Mouse (Mus musculus) intestine, embryonic 14.5 days (tissue): Measurements from ENCODE around the gene Gm12695. TPM values are rescaled to one million over a fixed set of nuclear protein-coding genes. Genes with fewer than 3 reads are reported as not detected.

ENCODE experiments used
- ATAC-seq: fragments of 200-750 bp; cut with Nextera tagmentation; replicated peaks from 2 replicates; pipeline ENCODE4 v1.8.0; 2017; ENCODE audit warnings: low read depth, moderate number of reproducible peaks, moderate TSS enrichment, moderate library complexity; ENCODE audit not compliant: low FRiP score, low TSS enrichment
- DNase-seq: peaks from one replicate; pipeline ENCODE4 v3.0.0-alpha.2; 2018; ENCODE audit warnings: low spot score
- H3K27ac ChIP-seq: fragments of 300-500 bp; sonication (generic); 2 replicates; pipeline ENCODE4 v1.5.1; 2014; ENCODE audit warnings: low read depth, mild to moderate bottlenecking, control low read depth
- H3K27me3 ChIP-seq: fragments of 300-500 bp; sonication (generic); replicated peaks from 2 replicates; pipeline ENCODE4 v1.6.1; 2014; ENCODE audit warnings: low read length, control low read depth; ENCODE audit not compliant: control insufficient read depth, insufficient read depth
- H3K36me3 ChIP-seq: fragments of 300-500 bp; sonication (generic); 2 replicates; pipeline ENCODE4 v1.6.1; 2014; ENCODE audit warnings: low read length, control low read depth; ENCODE audit not compliant: control insufficient read depth, insufficient read depth
- H3K4me1 ChIP-seq: fragments of 300-500 bp; sonication (generic); replicated peaks from 2 replicates; pipeline ENCODE4 v1.6.1; 2014; ENCODE audit warnings: low read length, control low read depth, mixed read lengths; ENCODE audit not compliant: control insufficient read depth, insufficient read depth
- H3K4me2 ChIP-seq: fragments of 300-500 bp; sonication (generic); 2 replicates; pipeline ENCODE4 v1.6.1; 2014; ENCODE audit warnings: low read length
- H3K4me3 ChIP-seq: fragments of 300-500 bp; sonication (generic); 2 replicates; pipeline ENCODE4 v1.5.1; 2014; ENCODE audit warnings: low read depth, low read length, control low read depth, mixed read lengths
- H3K9ac ChIP-seq: fragments of 300-500 bp; sonication (generic); 2 replicates; pipeline ENCODE4 v1.6.1; 2014; ENCODE audit warnings: mild to moderate bottlenecking, low read length
- H3K9me3 ChIP-seq: fragments of 300-500 bp; sonication (generic); 2 replicates; pipeline ENCODE4 v1.6.1; 2016; ENCODE audit warnings: low read length, control low read depth; ENCODE audit not compliant: control insufficient read depth
- WGBS: fragments of 180-500 bp; shearing (Covaris S2); extraction: QIAGEN DNeasy Blood & Tissue Kit; methylation state at CpG from one replicate; pipeline ENCODE4 v1.1.7; 2014; 5-methylcytosine and 5-hydroxymethylcytosine counted together
- polyA plus RNA-seq: library from polyadenylated mRNA; unstranded; fragments of >200 nt; fragmentation: Nextera tagmentation; extraction: Ambion mirVana; gene quantifications from 2 replicates; pipeline ENCODE4 v1.2.1, GENCODE M21; 2014

The Gm12695 gene
- polyA plus RNA-seq, 1 experiment from 2014 or later = not detected

DNA sequence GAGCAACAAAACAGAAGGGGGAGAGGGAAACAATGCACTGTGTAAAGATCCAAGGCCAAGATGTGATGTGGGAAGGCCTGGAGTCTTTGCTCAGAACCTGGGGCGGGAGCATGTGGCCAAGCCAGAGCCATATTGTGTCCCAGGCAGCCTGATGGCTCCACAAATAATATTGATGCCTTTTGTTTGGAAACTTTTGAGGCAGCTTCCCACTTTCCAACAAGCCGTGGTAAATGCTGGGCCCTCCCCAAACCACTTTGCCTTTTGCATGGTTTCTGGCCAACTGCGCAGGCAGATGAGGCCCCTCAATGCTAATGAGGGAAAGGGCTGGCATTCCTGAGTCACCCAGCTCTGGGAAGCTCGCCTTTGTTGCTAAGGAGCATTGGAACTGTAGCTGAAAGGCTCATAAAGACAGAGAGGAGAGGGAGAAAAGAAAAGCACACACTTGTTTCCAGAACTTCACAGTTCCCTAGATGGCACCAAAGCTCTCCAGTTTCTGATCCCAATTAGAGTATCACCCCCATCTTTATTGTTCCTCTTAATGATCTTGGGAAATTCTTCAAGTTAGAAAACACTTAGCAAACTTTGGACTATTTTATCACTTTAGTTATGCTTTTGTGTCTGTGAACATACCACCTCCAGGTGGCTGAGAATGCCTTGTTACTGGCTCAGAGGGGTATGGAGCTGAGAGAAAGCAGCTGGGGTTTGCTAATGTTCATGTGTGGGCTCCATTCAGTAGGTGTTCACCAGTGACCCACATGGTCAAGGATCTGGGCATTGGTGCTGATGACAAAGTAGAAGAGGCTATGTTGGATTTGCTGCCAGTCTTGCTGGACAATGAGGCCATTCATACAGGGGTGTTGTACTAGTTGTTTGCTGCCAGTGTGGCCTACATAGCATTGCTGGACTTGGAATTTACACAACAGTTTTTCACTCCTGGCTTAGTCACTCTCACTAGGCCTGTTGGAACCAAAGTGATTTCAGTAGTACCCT is 65.7 kb downstream of the Gm12695 start:
- Histone ChIP-seq H3K9ac (no peak overlapping the region), H3K9me3 (no peaks in the 10 kb centered on the region), H3K4me3 (no peak overlapping the region), H3K27me3 (no peaks in the 10 kb centered on the region), H3K4me2 (no peak overlapping the region), H3K36me3 (no peaks in the 10 kb centered on the region), H3K27ac (no peak overlapping the region), H3K4me1 (no peaks in the 10 kb centered on the region)
- DNase-seq (no peak), ATAC-seq (no peak)
- 50% methylated on average over 4 of the region's 4 CpGs for WGBS

DNA sequence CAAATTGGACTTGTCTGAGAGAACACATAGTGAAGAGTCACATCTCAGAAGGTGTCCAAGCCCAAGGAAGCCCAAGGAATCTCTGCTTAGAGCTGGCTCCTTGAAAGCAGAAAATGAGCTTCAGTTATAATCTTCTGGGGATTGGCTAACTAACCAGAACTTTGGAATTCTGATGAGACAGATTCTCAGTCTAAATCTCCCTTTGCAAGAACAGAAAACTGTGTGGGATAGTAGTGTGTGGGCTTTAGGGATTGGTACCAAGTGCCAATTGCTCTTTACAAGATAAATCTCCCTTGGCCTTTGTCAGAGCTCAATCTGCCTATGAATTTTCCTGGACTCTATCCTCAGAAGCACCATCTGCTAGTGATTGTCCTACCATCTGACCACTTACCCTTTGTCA is 66.5 kb downstream of the Gm12695 start:
- H3K27ac ChIP-seq = no peak overlapping the region
- H3K4me3 ChIP-seq = no peak overlapping the region
- DNase-seq (no peak), ATAC-seq (no peak)
- H3K36me3 ChIP-seq = no peaks in the 10 kb centered on the region
- H3K9ac ChIP-seq = no peak overlapping the region
- H3K4me1 ChIP-seq = no peaks in the 10 kb centered on the region
- no peaks in the 10 kb centered on the region for H3K9me3 ChIP-seq
- H3K27me3 ChIP-seq = no peaks in the 10 kb centered on the region
- no peak overlapping the region for H3K4me2 ChIP-seq

DNA sequence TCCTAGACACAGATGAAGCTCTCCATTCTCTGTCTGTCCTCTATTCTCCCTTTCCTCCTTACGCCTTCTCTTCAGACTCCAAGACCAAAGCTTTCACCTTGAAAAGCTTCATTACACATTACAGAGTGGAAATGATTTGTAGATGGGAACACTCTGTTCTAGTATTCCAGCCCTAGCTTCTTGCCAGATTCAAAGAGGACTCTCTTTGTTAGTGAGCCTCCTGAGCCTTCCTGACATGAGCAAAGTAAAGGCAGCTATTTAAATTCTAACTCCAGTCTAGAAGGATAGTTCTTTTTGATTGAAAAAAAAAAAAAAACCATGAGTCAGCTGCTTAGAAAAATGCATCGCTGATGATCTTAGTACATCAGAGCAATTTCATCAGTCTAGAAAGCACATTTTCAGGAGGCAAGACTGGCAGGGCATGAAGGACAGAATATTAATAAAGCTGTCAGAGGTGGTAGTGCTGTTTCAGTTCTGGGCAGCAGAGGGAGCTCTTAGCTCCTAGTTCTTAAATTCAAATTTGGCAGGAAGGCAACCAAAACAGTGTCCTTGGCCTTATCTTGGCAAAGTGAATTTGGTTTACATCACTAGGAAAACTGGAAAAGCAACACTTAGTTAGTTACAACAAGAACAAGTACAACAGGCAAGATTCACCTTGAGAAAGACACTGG is 79.6 kb downstream of the Gm12695 start:
- H3K4me1 ChIP-seq = no peaks in the 10 kb centered on the region

DNA sequence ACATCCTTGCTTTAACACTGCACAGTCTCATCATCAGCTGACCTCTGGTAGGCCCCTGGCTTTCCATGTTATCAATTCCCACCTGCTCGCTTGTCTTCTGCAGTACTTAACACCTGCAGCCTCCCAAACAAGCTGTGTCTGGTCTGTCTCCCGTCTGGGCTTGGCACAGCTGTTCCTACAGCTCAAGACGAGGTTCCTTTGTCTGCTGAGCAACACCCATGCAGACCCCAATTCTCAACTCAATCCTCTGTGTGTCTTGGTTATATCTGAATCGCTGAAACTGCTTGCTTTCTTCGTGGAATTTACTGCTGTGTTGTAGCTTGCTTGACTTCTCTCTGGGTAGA is 86.8 kb downstream of the Gm12695 start:
- WGBS = 53% methylated on average over 5 of the region's 5 CpGs
- H3K27ac ChIP-seq = no peak overlapping the region
- no peak overlapping the region for H3K4me2 ChIP-seq
- no peaks in the 10 kb centered on the region for H3K36me3 ChIP-seq
- no peaks in the 10 kb centered on the region for H3K9me3 ChIP-seq
- ATAC-seq (no peak), DNase-seq (no peak)
- H3K4me1 ChIP-seq = no peaks in the 10 kb centered on the region; the same call in 1 of the 2 replicates
- no peaks in the 10 kb centered on the region for H3K27me3 ChIP-seq
- no peak overlapping the region for H3K9ac ChIP-seq
- no peak overlapping the region for H3K4me3 ChIP-seq

More for the DNA sequence above, 79.6 kb downstream of the Gm12695 start:
- Histone ChIP-seq H3K4me2 (no peak overlapping the region), H3K27me3 (no peaks in the 10 kb centered on the region), H3K9me3 (no peaks in the 10 kb centered on the region), H3K4me3 (no peak overlapping the region), H3K9ac (no peak overlapping the region), H3K36me3 (no peaks in the 10 kb centered on the region), H3K27ac (no peak overlapping the region)
- DNase-seq (no peak), ATAC-seq (no peak)
- WGBS = 56% methylated on average over 2 of the region's 2 CpGs

- H3K9ac ChIP-seq = no peak overlapping the region
- no peaks in the 10 kb centered on the region; the same call in 1 of the 2 replicates for H3K4me1 ChIP-seq
- H3K27me3 ChIP-seq = no peaks in the 10 kb centered on the region
- no peaks in the 10 kb centered on the region for H3K36me3 ChIP-seq
- H3K4me3 ChIP-seq = no peak overlapping the region
- no peaks in the 10 kb centered on the region for H3K9me3 ChIP-seq
- no peak overlapping the region for H3K4me2 ChIP-seq
- ATAC-seq (no peak), DNase-seq (no peak)
- H3K27ac ChIP-seq = no peak overlapping the region
- WGBS = 64% methylated on average over 15 of the region's 15 CpGs
Measured at GRCm38 (mm10) chr4:96697511-96698217, 87.3 kb downstream of the Gm12695 start.

GRCm38 (mm10) chr4:96696614-96697360 is 88.2 kb downstream of the Gm12695 start:
- DNase-seq (peak; percentile 67), ATAC-seq (no peak)
- Histone ChIP-seq H3K9ac (no peak overlapping the region), H3K9me3 (no peaks in the 10 kb centered on the region), H3K27ac (no peak overlapping the region), H3K27me3 (no peaks in the 10 kb centered on the region), H3K36me3 (no peaks in the 10 kb centered on the region), H3K4me2 (no peak overlapping the region), H3K4me3 (no peak overlapping the region), H3K4me1 (no peaks in the 10 kb centered on the region; the same call in 1 of the 2 replicates)
- 35% methylated on average over 13 of the region's 13 CpGs for WGBS

DNA sequence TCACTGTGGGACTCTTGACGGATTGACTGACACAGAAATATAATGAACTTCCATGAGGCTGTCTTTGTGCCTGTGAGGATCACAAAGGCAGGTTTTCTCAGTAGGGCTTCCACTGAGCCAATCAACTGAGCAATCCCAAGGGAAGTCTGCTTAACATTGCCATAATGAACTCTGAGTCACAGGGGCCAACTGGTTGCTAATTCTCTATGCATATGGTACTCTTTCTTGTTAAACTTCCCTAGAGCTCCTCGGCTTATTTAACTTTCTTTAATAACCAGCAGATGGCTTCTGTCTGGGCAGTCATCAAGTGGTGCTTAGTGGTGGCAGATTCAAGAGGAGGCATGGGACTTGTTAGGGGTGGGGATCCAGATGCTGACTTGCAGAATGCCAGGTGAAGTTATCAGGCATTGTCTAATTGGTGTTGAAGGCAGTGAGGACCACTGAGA is 97.6 kb downstream of the Gm12695 start:
- Histone ChIP-seq H3K27me3 (no peaks in the 10 kb centered on the region), H3K27ac (no peak overlapping the region), H3K4me1 (no peaks in the 10 kb centered on the region), H3K9ac (no peak overlapping the region), H3K36me3 (no peaks in the 10 kb centered on the region), H3K9me3 (no peaks in the 10 kb centered on the region), H3K4me2 (no peak overlapping the region), H3K4me3 (no peak overlapping the region)
- 81% methylated on average over 2 of the region's 2 CpGs for WGBS
- DNase-seq (no peak), ATAC-seq (no peak)

- no peaks in the 10 kb centered on the region for H3K36me3 ChIP-seq
- no peak overlapping the region for H3K27ac ChIP-seq
- ATAC-seq (peak; percentile 50; the same call in 1 of the 2 replicates), DNase-seq (no peak)
- H3K4me2 ChIP-seq = no peak overlapping the region
- no peak overlapping the region for H3K4me3 ChIP-seq
- WGBS = 52% methylated on average over 2 of the region's 2 CpGs
- no peaks in the 10 kb centered on the region for H3K9me3 ChIP-seq
- H3K4me1 ChIP-seq = no peaks in the 10 kb centered on the region
- no peak overlapping the region for H3K9ac ChIP-seq
- H3K27me3 ChIP-seq = no peaks in the 10 kb centered on the region
Measured at GRCm38 (mm10) chr4:96683474-96683873, 101.5 kb downstream of the Gm12695 start.
